ENCODE assay signal across 9 mouse cellular contexts in genomic region chr4:33923761-33924233, GRCm38 (mm10). TPM values are rescaled to one million over a fixed set of nuclear protein-coding genes. Genes with fewer than 3 reads are reported as not detected.
DNase-seq lines count a peak whose midpoint lies in the region; ATAC-seq and TF ChIP-seq lines count a peak whose summit lies in the region.
"Had no signal": no experiment of that assay in that cellular context is flagged by ENCODE, and none has a peak within 500 bp of the region (broad histone marks: within the 10 kb centered on the region; RNA-seq: fewer than 3 reads in every experiment).

No protein-coding gene starts in this region.

- H3K4me2 ChIP-seq in heart, embryonic 12.5 days, result peak overlapping the region; percentile 79
- H3K4me2 ChIP-seq in hindbrain, embryonic 16.5 days (ENCODE audit: low read length), result peak overlapping the region; percentile 92
- peak overlapping the region; percentile 81 for H3K4me2 ChIP-seq in liver, postnatal 0 days (ENCODE audit: low read depth, low read length)
- H3K4me2 ChIP-seq in stomach, embryonic 14.5 days (replicated peaks; ENCODE audit: low read depth, low read length), result peak overlapping the region; percentile 90

- no peaks in the 10 kb centered on the region for H3K79me2 ChIP-seq in C2C12 (ENCODE audit: control insufficient read depth, insufficient read depth)

- H3K79me3 ChIP-seq in C2C12 (ENCODE audit: low read depth), result no peaks in the 10 kb centered on the region

- no peaks in the 10 kb centered on the region for H3K9me3 ChIP-seq in heart, embryonic 12.5 days (replicated peaks)
- H3K9me3 ChIP-seq in hindbrain, embryonic 16.5 days (ENCODE audit: control insufficient read depth, low read length), result no peaks in the 10 kb centered on the region
- no peaks in the 10 kb centered on the region for H3K9me3 ChIP-seq in liver, postnatal 0 days (ENCODE audit: low read length)
- no peaks in the 10 kb centered on the region for H3K9me3 ChIP-seq in stomach, embryonic 14.5 days (ENCODE audit: control insufficient read depth, low read depth, low read length)

- no peak overlapping the region for H3K27ac ChIP-seq in heart, embryonic 12.5 days (ENCODE audit: poor library complexity, severe bottlenecking)
- H3K27ac ChIP-seq in hindbrain, embryonic 16.5 days (ENCODE audit: low read depth, low read length), result peak overlapping the region; percentile 94
- no peak overlapping the region for H3K27ac ChIP-seq in liver, postnatal 0 days (ENCODE audit: low read depth)
- H3K27ac ChIP-seq in stomach, embryonic 14.5 days (ENCODE audit: low read length), result peak overlapping the region; percentile 81

- intact Hi-C loops in heart, postnatal 25 days (cut with DNase I), result no loop called here

- ATAC-seq in heart, embryonic 12.5 days (ENCODE audit: insufficient number of reproducible peaks, low FRiP score), result peak; percentile 65
- peak; percentile 55 for ATAC-seq in hindbrain, embryonic 16.5 days
- no peak for ATAC-seq in liver, postnatal 0 days
- ATAC-seq in stomach, embryonic 14.5 days (ENCODE audit: insufficient number of reproducible peaks, insufficient read depth, low FRiP score, low read depth), result peak; percentile 35

- TF ChIP-seq CTCF in C2C12 (IDR thresholded peaks at IDR 0.05; ENCODE audit: control insufficient read depth, insufficient read depth, insufficient read length), result no peak
- no peak for TF ChIP-seq CTCF in liver, postnatal 0 days (IDR thresholded peaks at IDR 0.05; ENCODE audit: low read depth)

- no peak for DNase-seq in heart, postnatal 25 days (ENCODE audit: low spot score)
- peak; percentile 71 to 78 for DNase-seq in cerebellum, postnatal 14 days
- no peak for DNase-seq in liver, postnatal 0 days
- DNase-seq in spleen, adult 12 weeks (ENCODE audit: low spot score), result no peak

- peak overlapping the region; percentile 59 for H3K9ac ChIP-seq in heart, embryonic 12.5 days
- H3K9ac ChIP-seq in hindbrain, embryonic 16.5 days (ENCODE audit: low read depth, low read length), result peak overlapping the region; percentile 96
- no peak overlapping the region for H3K9ac ChIP-seq in liver, postnatal 0 days (replicated peaks)
- H3K9ac ChIP-seq in stomach, embryonic 14.5 days (replicated peaks; ENCODE audit: low read depth, low read length), result peak overlapping the region; percentile 58

- peak overlapping the region; percentile 53 for H3K4me3 ChIP-seq in heart, embryonic 12.5 days
- peak overlapping the region; percentile 26 for H3K4me3 ChIP-seq in C2C12 (ENCODE audit: insufficient read depth, poor library complexity, severe bottlenecking)
- H3K4me3 ChIP-seq in hindbrain, embryonic 16.5 days (ENCODE audit: low read length), result peak overlapping the region; percentile 82
- H3K4me3 ChIP-seq in liver, postnatal 0 days (ENCODE audit: low read depth, low read length), result peak overlapping the region; percentile 48
- H3K4me3 ChIP-seq in stomach, embryonic 14.5 days (ENCODE audit: low read depth, low read length), result peak overlapping the region; percentile 63

- H3K36me3 ChIP-seq in heart, embryonic 12.5 days, result no peaks in the 10 kb centered on the region
- H3K36me3 ChIP-seq in C2C12 (ENCODE audit: control insufficient read depth, insufficient read depth), result no peaks in the 10 kb centered on the region
- H3K36me3 ChIP-seq in hindbrain, embryonic 16.5 days (ENCODE audit: control insufficient read depth, insufficient read depth, low read length), result no peaks in the 10 kb centered on the region
- H3K36me3 ChIP-seq in liver, postnatal 0 days (replicated peaks; ENCODE audit: insufficient read depth, low read length), result no peaks in the 10 kb centered on the region
- no peaks in the 10 kb centered on the region for H3K36me3 ChIP-seq in stomach, embryonic 14.5 days (ENCODE audit: control insufficient read depth, insufficient read depth, low read length)

- H3ac ChIP-seq in C2C12 (ENCODE audit: control insufficient read depth, insufficient read length, low read depth), result peak overlapping the region; percentile 63

- under 1% methylated on average over 49 of the region's 55 CpGs for WGBS in heart, embryonic 12.5 days
- whole genome bisulfite sequencing in hindbrain, embryonic 16.5 days, result 3% methylated on average over 16 of the region's 55 CpGs
- 1% methylated on average over 45 of the region's 55 CpGs for WGBS in liver, postnatal 0 days (ENCODE audit: insufficient replicate concordance)
- 1% methylated on average over 43 of the region's 55 CpGs for WGBS in stomach, embryonic 14.5 days

- TF ChIP-seq EP300 in liver, postnatal 0 days (IDR thresholded peaks at IDR 0.05; ENCODE audit: low read depth), result no peak

- H3K4me1 ChIP-seq in heart, embryonic 12.5 days (replicated peaks), result 0 out of 2 replicates have a peak, but pooled peaks cover 4% of the 10 kb centered on the region
- H3K4me1 ChIP-seq in hindbrain, embryonic 16.5 days (ENCODE audit: control insufficient read depth, insufficient read depth, low read depth, low read length), result peaks cover 11% of the 10 kb centered on the region
- H3K4me1 ChIP-seq in liver, postnatal 0 days (ENCODE audit: insufficient read depth), result peaks cover 10% of the 10 kb centered on the region
- no peaks in the 10 kb centered on the region for H3K4me1 ChIP-seq in stomach, embryonic 14.5 days (ENCODE audit: control insufficient read depth, insufficient read depth, low read length)

- peaks cover 33% of the 10 kb centered on the region for H3K27me3 ChIP-seq in heart, embryonic 12.5 days (replicated peaks)
- H3K27me3 ChIP-seq in C2C12 (ENCODE audit: control insufficient read depth, insufficient read depth, insufficient read length), result no peaks in the 10 kb centered on the region
- H3K27me3 ChIP-seq in hindbrain, embryonic 16.5 days (replicated peaks; ENCODE audit: control insufficient read depth, insufficient read depth, low read length), result peaks cover 2% of the 10 kb centered on the region; the same call in 1 of the 2 replicates
- peaks cover 54% of the 10 kb centered on the region for H3K27me3 ChIP-seq in liver, postnatal 0 days (ENCODE audit: insufficient read depth, low read length)
- H3K27me3 ChIP-seq in stomach, embryonic 14.5 days (ENCODE audit: control insufficient read depth, insufficient read depth, low read length), result peaks cover 3% of the 10 kb centered on the region; the same call in 1 of the 2 replicates

TF ChIP-seq in C2C12, 6 proteins besides CTCF, POLR2A, EP300 and RAD21:
- no peak for TF ChIP-seq MYOG (IDR thresholded peaks at IDR 0.05; ENCODE audit: control insufficient read depth, extremely low read depth, insufficient read length)
- no peak for TF ChIP-seq MAX (IDR thresholded peaks at IDR 0.05)
- no peak for TF ChIP-seq FOSL1 (IDR thresholded peaks at IDR 0.05; ENCODE audit: insufficient read depth, low read length, poor library complexity, severe bottlenecking)
- no peak for TF ChIP-seq MYOD1 (IDR thresholded peaks at IDR 0.05; ENCODE audit: control insufficient read depth, insufficient read length, low read depth)
- no peak for TF ChIP-seq CEBPB (IDR thresholded peaks at IDR 0.05; ENCODE audit: low read depth)
- TF ChIP-seq USF1 (IDR thresholded peaks at IDR 0.05; ENCODE audit: low read depth), result no peak

RNA-seq across cellular contexts. Expression of gene Cnr1, which starts 0.6 kb away (rescaled TPM):
- 0.43 and 0.62 TPM in 2 replicates for polyA plus RNA-seq in heart, embryonic 12.5 days (2016; fragmentation: Nextera tagmentation; extraction: Ambion mirVana)
- under 1 TPM; 0.08 to 0.13 TPM for total RNA-seq in heart, postnatal 25 days (2021)
- polyA plus RNA-seq in C2C12 (2012; fragmentation: generic; extraction: Trizol), result 0.39 TPM
- 52.0 and 57.0 TPM in 2 replicates for polyA plus RNA-seq in hindbrain, embryonic 16.5 days (2015; fragmentation: Nextera tagmentation; extraction: Ambion mirVana)
- 0.06 and 0.08 TPM in 2 replicates for polyA plus RNA-seq in liver, postnatal 0 days (2015; fragmentation: Nextera tagmentation; extraction: Ambion mirVana)
- polyA plus RNA-seq in stomach, embryonic 14.5 days (2014; fragmentation: Nextera tagmentation; extraction: Ambion mirVana), result 5.9 and 6.4 TPM in 2 replicates
- polyA plus RNA-seq: Patski had no signal

Comparison
In these comparisons a context has a peak if more than half of its experiments do, and no peak if none do; other contexts are left out.
1. H3K27ac ChIP-seq: peak in hindbrain, embryonic 16.5 days (single experiment) and stomach, embryonic 14.5 days (single experiment); none in heart, embryonic 12.5 days (single experiment) and liver, postnatal 0 days (single experiment).
2. H3K4me3 ChIP-seq: peak in every context shown above with its lines; median percentile 82 in hindbrain, embryonic 16.5 days; 63 in stomach, embryonic 14.5 days; 53 in heart, embryonic 12.5 days; 48 in liver, postnatal 0 days; 26 in C2C12.
3. DNase-seq: peak in cerebellum, postnatal 14 days (2 of 2); none in heart, postnatal 25 days (single experiment), liver, postnatal 0 days (single experiment) and spleen, adult 12 weeks (single experiment).
4. Peak in every context shown above with its lines, with median percentiles within 50 percentile points of each other: H3K4me2 ChIP-seq.